Mouse (Mus musculus): ENCODE measurements around the gene Wasl. TPM values are rescaled to one million over a fixed set of nuclear protein-coding genes. Genes with fewer than 3 reads are reported as not detected.
A peak's percentile ranks its signal among the peaks of the same experiment; 100 is the strongest.

Wasl gene
- polyA plus RNA-seq, 2 experiments = 30.8 to 57.6 TPM

DNA sequence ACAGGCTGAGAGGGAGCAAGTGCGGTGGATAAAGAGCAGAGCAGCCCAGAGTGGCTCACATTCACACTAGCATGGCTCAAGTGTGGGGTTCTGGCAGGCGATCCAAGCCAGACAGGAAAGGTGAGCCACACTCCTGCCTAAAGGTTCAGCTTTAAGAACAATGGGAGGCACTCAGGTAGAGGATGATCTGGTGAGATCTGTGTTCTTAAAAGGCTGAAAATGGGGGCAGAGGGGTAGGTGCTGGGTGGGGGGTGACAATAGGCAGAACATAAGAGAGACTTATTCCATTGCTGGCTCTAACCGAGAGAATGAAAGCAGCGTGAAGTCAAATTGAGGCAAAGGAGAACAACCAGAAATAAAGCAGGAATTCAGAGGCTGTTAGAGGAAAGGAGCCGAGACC, 74.5 kb downstream of the Wasl start:
- DNase-seq (ENCODE audit: low spot score) (no peak), ATAC-seq (ENCODE audit: low FRiP score, low read depth) (no peak)
- no peak overlapping the region for H3K27ac ChIP-seq (replicated peaks; ENCODE audit: low read depth, low read length)
- no peaks in the 10 kb centered on the region for H3K27me3 ChIP-seq (ENCODE audit: control insufficient read depth, insufficient read depth, low read length)
- TF ChIP-seq POLR2A (IDR thresholded peaks at IDR 0.05; ENCODE audit: borderline replicate concordance, extremely low read depth, insufficient read depth, insufficient read length) = no peak
- no peak overlapping the region for H3K4me3 ChIP-seq (replicated peaks; ENCODE audit: low read length)
- H3K9ac ChIP-seq (ENCODE audit: low read depth, low read length, severe bottlenecking) = no peak overlapping the region
- no peak overlapping the region for H3K4me2 ChIP-seq (replicated peaks; ENCODE audit: low read depth, low read length, severe bottlenecking)
- H3K36me3 ChIP-seq (ENCODE audit: control insufficient read depth, insufficient read depth, low read length) = no peaks in the 10 kb centered on the region
- no peaks in the 10 kb centered on the region for H3K4me1 ChIP-seq (ENCODE audit: control insufficient read depth, insufficient read depth, low read length)
- 90% methylated on average over 5 of the region's 5 CpGs for WGBS
- H3K9me3 ChIP-seq (ENCODE audit: control insufficient read depth, low read length) = no peaks in the 10 kb centered on the region

DNA sequence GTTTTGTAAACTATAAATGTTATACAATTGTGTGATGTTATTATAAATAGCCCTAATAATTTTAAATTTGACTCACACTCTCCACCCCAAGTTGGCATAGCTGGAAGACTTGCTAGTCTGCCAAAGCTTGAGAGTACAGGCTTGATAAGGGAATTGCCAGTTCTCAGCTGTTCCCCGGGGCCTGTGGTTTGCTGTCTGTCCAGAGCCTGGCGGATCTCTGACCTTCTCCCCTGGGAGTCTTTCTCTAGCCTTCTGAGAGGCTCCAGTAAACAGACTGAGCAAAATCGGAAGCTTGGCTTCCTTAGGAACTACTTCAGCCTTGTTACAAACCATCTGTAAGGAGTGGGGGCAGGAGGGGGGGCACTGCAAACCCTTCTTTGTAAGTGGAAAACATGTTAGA, 77.9 kb downstream of the Wasl start:
- H3K36me3 ChIP-seq (ENCODE audit: control insufficient read depth, insufficient read depth, low read length) = no peaks in the 10 kb centered on the region
- DNase-seq (ENCODE audit: low spot score) (peak; percentile 5), ATAC-seq (ENCODE audit: low FRiP score, low read depth) (no peak)
- no peak overlapping the region for H3K4me2 ChIP-seq (replicated peaks; ENCODE audit: low read depth, low read length, severe bottlenecking)
- TF ChIP-seq POLR2A (IDR thresholded peaks at IDR 0.05; ENCODE audit: borderline replicate concordance, extremely low read depth, insufficient read depth, insufficient read length) = no peak
- H3K4me3 ChIP-seq (replicated peaks; ENCODE audit: low read length) = no peak overlapping the region
- no peak overlapping the region for H3K27ac ChIP-seq (replicated peaks; ENCODE audit: low read depth, low read length)
- 37% methylated on average over 3 of the region's 3 CpGs for whole genome bisulfite sequencing
- no peak overlapping the region for H3K9ac ChIP-seq (ENCODE audit: low read depth, low read length, severe bottlenecking)
- no peaks in the 10 kb centered on the region for H3K4me1 ChIP-seq (ENCODE audit: control insufficient read depth, insufficient read depth, low read length)
- no peaks in the 10 kb centered on the region for H3K27me3 ChIP-seq (ENCODE audit: control insufficient read depth, insufficient read depth, low read length)
- no peaks in the 10 kb centered on the region for H3K9me3 ChIP-seq (ENCODE audit: control insufficient read depth, low read length)

DNA sequence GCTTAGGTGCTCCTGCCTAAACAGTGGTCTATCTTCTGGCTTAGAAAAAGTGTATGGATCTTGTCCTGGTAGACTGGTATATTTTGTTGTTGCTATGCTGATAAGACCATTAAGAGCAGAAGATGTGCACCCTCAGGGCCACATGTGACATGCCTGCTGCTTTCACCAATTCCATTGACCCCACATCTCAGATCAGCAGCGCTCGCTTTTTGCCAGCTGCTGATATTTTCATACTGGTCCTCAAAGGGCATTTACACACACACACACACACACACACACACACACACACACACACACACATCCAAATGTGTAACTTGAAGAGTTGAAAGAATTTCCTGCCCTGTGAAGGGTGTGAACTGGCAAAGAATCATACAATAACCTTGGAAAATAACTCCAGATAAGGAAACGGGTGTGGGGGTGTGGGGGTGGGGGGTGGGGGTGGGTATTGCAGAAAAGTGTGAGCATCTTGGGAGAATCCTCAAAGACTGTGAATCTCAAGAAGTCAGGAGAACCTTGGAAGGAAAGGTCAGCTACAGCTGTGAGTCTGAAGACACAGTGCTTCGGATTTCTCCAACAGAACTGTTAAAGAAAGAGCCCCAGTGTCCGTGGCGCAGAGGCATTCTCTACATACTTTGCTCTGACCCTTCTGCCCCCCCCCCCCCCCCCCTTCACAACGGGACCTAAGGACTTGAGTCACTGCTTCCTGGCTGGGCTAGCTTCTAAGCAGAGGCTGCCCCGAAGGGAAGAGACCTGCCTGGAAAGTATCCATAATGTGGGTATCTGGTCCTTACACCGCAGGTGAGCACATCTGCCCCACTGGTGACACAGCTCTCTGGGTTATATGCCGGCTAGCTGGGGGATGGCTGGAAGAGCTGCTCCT, 79.1 kb downstream of the Wasl start:
- Histone ChIP-seq H3K9me3 (ENCODE audit: control insufficient read depth, low read length) (no peaks in the 10 kb centered on the region), H3K4me2 (replicated peaks; ENCODE audit: low read depth, low read length, severe bottlenecking) (no peak overlapping the region), H3K27me3 (ENCODE audit: control insufficient read depth, insufficient read depth, low read length) (no peaks in the 10 kb centered on the region), H3K36me3 (ENCODE audit: control insufficient read depth, insufficient read depth, low read length) (no peaks in the 10 kb centered on the region), H3K27ac (replicated peaks; ENCODE audit: low read depth, low read length) (no peak overlapping the region), H3K9ac (ENCODE audit: low read depth, low read length, severe bottlenecking) (no peak overlapping the region), H3K4me3 (replicated peaks; ENCODE audit: low read length) (no peak overlapping the region), H3K4me1 (ENCODE audit: control insufficient read depth, insufficient read depth, low read length) (no peaks in the 10 kb centered on the region)
- 56% methylated on average over 9 of the region's 10 CpGs for WGBS
- TF ChIP-seq POLR2A (IDR thresholded peaks at IDR 0.05; ENCODE audit: borderline replicate concordance, extremely low read depth, insufficient read depth, insufficient read length) = no peak
- no peak for DNase-seq (ENCODE audit: low spot score)
- ATAC-seq (ENCODE audit: low FRiP score, low read depth) = no peak

DNA sequence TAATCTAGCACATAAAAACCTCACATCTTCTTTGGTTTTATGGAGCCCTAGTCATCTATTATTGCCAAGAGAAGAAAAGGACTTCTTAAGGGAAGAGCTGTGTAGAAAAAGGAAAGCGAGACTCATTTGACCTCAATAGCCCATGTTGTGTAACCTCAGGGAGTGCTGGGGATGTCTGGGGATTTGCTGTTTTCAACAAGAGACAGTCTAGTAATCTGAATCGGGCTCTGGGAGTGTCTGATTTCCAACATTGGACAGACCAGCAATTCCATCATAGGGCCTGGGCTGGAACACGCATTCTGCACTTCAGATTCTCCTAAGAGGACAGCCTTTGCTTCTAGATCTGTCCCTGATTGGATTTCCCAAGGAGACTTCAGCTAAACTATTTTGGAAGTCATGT, 81.4 kb downstream of the Wasl start:
- Histone ChIP-seq H3K4me1 (ENCODE audit: control insufficient read depth, insufficient read depth, low read length) (no peaks in the 10 kb centered on the region), H3K9me3 (ENCODE audit: control insufficient read depth, low read length) (no peaks in the 10 kb centered on the region), H3K36me3 (ENCODE audit: control insufficient read depth, insufficient read depth, low read length) (no peaks in the 10 kb centered on the region), H3K4me3 (replicated peaks; ENCODE audit: low read length) (no peak overlapping the region), H3K27ac (replicated peaks; ENCODE audit: low read depth, low read length) (no peak overlapping the region), H3K9ac (ENCODE audit: low read depth, low read length, severe bottlenecking) (no peak overlapping the region), H3K4me2 (replicated peaks; ENCODE audit: low read depth, low read length, severe bottlenecking) (no peak overlapping the region), H3K27me3 (ENCODE audit: control insufficient read depth, insufficient read depth, low read length) (no peaks in the 10 kb centered on the region)
- 79% methylated on average over 3 of the region's 3 CpGs for WGBS
- DNase-seq (ENCODE audit: low spot score) (no peak), ATAC-seq (ENCODE audit: low FRiP score, low read depth) (no peak)
- no peak for TF ChIP-seq POLR2A (IDR thresholded peaks at IDR 0.05; ENCODE audit: borderline replicate concordance, extremely low read depth, insufficient read depth, insufficient read length)

DNA sequence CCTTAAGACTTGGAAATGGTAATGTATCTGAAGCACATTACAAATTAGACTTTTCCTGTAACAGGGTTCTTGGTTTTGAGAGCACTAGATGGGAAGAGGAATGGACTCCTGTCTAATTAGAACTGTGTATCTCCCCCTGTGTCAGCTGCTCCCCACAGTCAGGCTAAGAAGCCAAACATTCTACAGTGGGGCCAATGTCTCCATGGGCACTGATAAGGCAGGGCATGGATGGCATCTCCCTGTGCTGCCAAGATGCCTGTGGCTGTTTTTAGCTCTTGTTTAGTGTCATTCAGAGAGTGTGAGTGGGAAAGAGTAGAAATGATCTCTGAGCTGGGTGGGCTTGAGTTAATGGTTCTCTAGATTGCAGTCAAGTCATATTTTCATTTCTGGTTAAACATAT, 91.5 kb downstream of the Wasl start:
- H3K27me3 ChIP-seq (ENCODE audit: control insufficient read depth, insufficient read depth, low read length) = no peaks in the 10 kb centered on the region
- TF ChIP-seq POLR2A (IDR thresholded peaks at IDR 0.05; ENCODE audit: borderline replicate concordance, extremely low read depth, insufficient read depth, insufficient read length) = no peak
- DNase-seq (ENCODE audit: low spot score) (no peak), ATAC-seq (ENCODE audit: low FRiP score, low read depth) (no peak)
- H3K9me3 ChIP-seq (ENCODE audit: control insufficient read depth, low read length) = no peaks in the 10 kb centered on the region
- no peak overlapping the region for H3K9ac ChIP-seq (ENCODE audit: low read depth, low read length, severe bottlenecking)
- no peaks in the 10 kb centered on the region for H3K36me3 ChIP-seq (ENCODE audit: control insufficient read depth, insufficient read depth, low read length)
- H3K4me1 ChIP-seq (ENCODE audit: control insufficient read depth, insufficient read depth, low read length) = no peaks in the 10 kb centered on the region
- H3K4me3 ChIP-seq (replicated peaks; ENCODE audit: low read length) = no peak overlapping the region
- no peak overlapping the region for H3K27ac ChIP-seq (replicated peaks; ENCODE audit: low read depth, low read length)
- H3K4me2 ChIP-seq (replicated peaks; ENCODE audit: low read depth, low read length, severe bottlenecking) = no peak overlapping the region
